Mouse (Mus musculus) lung, postnatal 0 days (tissue): ENCODE measurements at regions not wholly inside any gene's neighbourhood (a gene's known extent, or its start where the extent isn't known, plus 50 kb on each side); places are given as distances from the start of the nearest gene placed in this dataset.

Experiments
- ATAC-seq: fragments of 200-750 bp; cut with Nextera tagmentation; 2 replicates; pipeline ENCODE4 v1.8.0; 2017; ENCODE audit warnings: moderate library complexity
- DNase-seq: peaks from one replicate; pipeline ENCODE4 v3.0.0-alpha.2; 2016; ENCODE audit warnings: low spot score
- H3K27ac ChIP-seq: fragments of 300-500 bp; sonication (generic); 2 replicates; pipeline ENCODE4 v1.5.1; 2014; ENCODE audit warnings: antibody characterized with exemption, mild to moderate bottlenecking, low read length, mixed read lengths
- H3K27me3 ChIP-seq: fragments of 300-500 bp; sonication (generic); replicated peaks from 2 replicates; pipeline ENCODE4 v1.6.1; 2014; ENCODE audit warnings: low read length, mixed read lengths; ENCODE audit not compliant: insufficient read depth
- H3K36me3 ChIP-seq: fragments of 300-500 bp; sonication (generic); 2 replicates; pipeline ENCODE4 v1.6.1; 2014; ENCODE audit warnings: low read length, mixed read lengths; ENCODE audit not compliant: insufficient read depth
- H3K4me1 ChIP-seq: fragments of 300-500 bp; sonication (generic); 2 replicates; pipeline ENCODE4 v1.6.1; 2014; ENCODE audit warnings: antibody characterized with exemption, low read depth, low read length, mixed read lengths; ENCODE audit not compliant: insufficient read depth
- H3K4me2 ChIP-seq: fragments of 300-500 bp; sonication (generic); replicated peaks from 2 replicates; pipeline ENCODE4 v1.6.1; 2014; ENCODE audit warnings: low read depth, mild to moderate bottlenecking, low read length, moderate library complexity, mixed read lengths
- H3K4me3 ChIP-seq: fragments of 300-500 bp; sonication (generic); 2 replicates; pipeline ENCODE4 v1.5.1; 2014; ENCODE audit warnings: low read depth, low read length
- H3K9ac ChIP-seq: fragments of 300-500 bp; sonication (generic); replicated peaks from 2 replicates; pipeline ENCODE4 v1.6.1; 2014; ENCODE audit warnings: low read depth, mild to moderate bottlenecking
- H3K9me3 ChIP-seq: fragments of 300-500 bp; sonication (generic); 2 replicates; pipeline ENCODE4 v1.6.1; 2016; ENCODE audit warnings: low read length, mixed read lengths
- CTCF ChIP-seq: IDR thresholded peaks from 2 replicates; pipeline ENCODE4 v1.5.1; 2016; ENCODE audit warnings: antibody characterized with exemption, mild to moderate bottlenecking
- EP300 ChIP-seq: IDR thresholded peaks from 2 replicates; pipeline ENCODE4 v1.6.1; 2016; ENCODE audit warnings: antibody characterized with exemption, mild to moderate bottlenecking, control low read depth
- WGBS: fragments of 180-500 bp; shearing (Covaris S2); extraction: QIAGEN DNeasy Blood & Tissue Kit; methylation state at CpG from one replicate; pipeline ENCODE4 v1.1.7; 2014; 5-methylcytosine and 5-hydroxymethylcytosine counted together

- Histone ChIP-seq H3K9ac (no peak overlapping the region), H3K36me3 (no peaks in the 10 kb centered on the region), H3K4me3 (no peak overlapping the region), H3K27me3 (no peaks in the 10 kb centered on the region), H3K27ac (no peak overlapping the region), H3K4me2 (no peak overlapping the region), H3K4me1 (no peaks in the 10 kb centered on the region), H3K9me3 (no peaks in the 10 kb centered on the region)
- DNase-seq = peak; percentile 87
- WGBS = 29% methylated on average over 2 of the region's 2 CpGs
- ATAC-seq = peak; percentile 80
- TF ChIP-seq CTCF (no peak), EP300 (peak; percentile 74; the same call in 1 of the 2 replicates)
Observed at GRCm38 (mm10) chr10:17407854-17408606, 315.0 kb upstream of the Cited2 start.

- no peak overlapping the region for H3K4me3 ChIP-seq
- H3K27ac ChIP-seq = no peak overlapping the region
- no peak overlapping the region for H3K4me2 ChIP-seq
- no peaks in the 10 kb centered on the region for H3K27me3 ChIP-seq
- WGBS = 31% methylated on average over 1 of the region's 1 CpGs
- H3K36me3 ChIP-seq = no peaks in the 10 kb centered on the region
- ATAC-seq (no peak), DNase-seq (peak; percentile 34)
- H3K9ac ChIP-seq = no peak overlapping the region
- no peaks in the 10 kb centered on the region for H3K4me1 ChIP-seq
- no peaks in the 10 kb centered on the region for H3K9me3 ChIP-seq
- TF ChIP-seq EP300 = no peak
- no peak for TF ChIP-seq CTCF
Observed at GRCm38 (mm10) chr10:17408781-17409180, 314.2 kb upstream of the Cited2 start.

DNA sequence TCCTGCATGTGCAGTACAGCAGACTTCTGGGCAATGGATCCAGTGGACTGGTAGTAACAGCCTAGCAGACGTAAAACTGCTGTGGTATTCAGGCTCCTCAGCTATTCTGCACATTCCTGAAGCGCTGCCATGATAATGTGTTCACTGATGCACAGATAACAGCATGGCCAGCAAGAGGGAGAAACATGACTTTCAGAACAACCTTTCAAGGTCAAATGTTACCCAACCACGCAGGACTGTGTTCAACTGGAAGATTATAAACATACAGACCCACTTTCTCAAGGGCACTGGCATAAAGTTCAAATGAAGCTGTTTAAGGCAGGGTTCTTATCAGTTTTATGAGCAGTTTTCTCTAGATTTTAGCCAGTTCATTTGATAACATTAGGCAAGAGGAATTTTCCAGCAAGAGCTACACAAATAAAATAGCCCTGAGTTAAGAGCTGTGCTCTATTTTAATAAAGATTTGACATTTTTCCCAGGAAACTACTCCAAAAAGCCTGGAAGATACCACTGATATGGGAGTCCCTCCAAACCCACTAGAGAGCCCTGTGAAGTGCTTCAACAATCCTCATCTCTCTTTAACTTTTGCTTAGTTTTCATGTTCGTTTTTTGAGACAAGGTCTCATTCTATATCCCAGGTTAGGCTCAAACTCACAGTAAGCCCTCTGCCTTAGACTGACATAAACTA lies 311.6 kb upstream of the Cited2 start:
- ATAC-seq (peak; percentile 79), DNase-seq (peak; percentile 62)
- Histone ChIP-seq H3K4me3 (no peak overlapping the region), H3K4me1 (no peaks in the 10 kb centered on the region), H3K27me3 (no peaks in the 10 kb centered on the region), H3K4me2 (no peak overlapping the region), H3K9ac (no peak overlapping the region), H3K9me3 (no peaks in the 10 kb centered on the region), H3K36me3 (no peaks in the 10 kb centered on the region), H3K27ac (no peak overlapping the region)
- TF ChIP-seq CTCF (no peak), EP300 (no peak)
- WGBS = 24% methylated on average over 4 of the region's 4 CpGs

- no peak for TF ChIP-seq EP300
- TF ChIP-seq CTCF = no peak
- no peaks in the 10 kb centered on the region for H3K36me3 ChIP-seq
- WGBS = 91% methylated on average over 3 of the region's 3 CpGs
Observed at GRCm38 (mm10) chr10:17415112-17415511, 307.9 kb upstream of the Cited2 start.

DNA sequence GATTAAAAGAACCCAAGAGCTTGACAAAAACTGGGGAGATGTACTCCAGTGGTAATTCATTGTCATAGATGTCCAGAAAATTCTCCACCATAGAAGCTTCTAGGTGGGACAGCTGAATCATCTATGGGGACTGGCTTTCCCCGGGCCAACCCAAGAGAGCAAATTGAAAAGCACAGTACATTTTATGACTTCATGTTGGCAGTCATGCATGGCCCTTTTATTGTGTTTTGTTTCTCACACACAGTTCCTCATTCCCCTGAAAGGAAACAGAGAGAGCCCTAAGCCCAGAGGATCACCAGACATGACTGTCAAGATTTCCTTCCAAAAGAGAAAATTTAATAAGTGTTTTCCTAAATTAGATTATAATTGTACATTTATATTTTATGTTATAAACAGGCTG lies 306.9 kb upstream of the Cited2 start:
- no peaks in the 10 kb centered on the region for H3K36me3 ChIP-seq
- 75% methylated on average over 1 of the region's 1 CpGs for WGBS
- no peaks in the 10 kb centered on the region for H3K9me3 ChIP-seq

More at GRCm38 (mm10) chr10:17415112-17415511, 307.9 kb upstream of the Cited2 start:
- no peak overlapping the region for H3K27ac ChIP-seq
- no peak overlapping the region for H3K9ac ChIP-seq
- ATAC-seq (no peak), DNase-seq (no peak)
- no peaks in the 10 kb centered on the region for H3K27me3 ChIP-seq
- no peak overlapping the region for H3K4me3 ChIP-seq
- H3K4me1 ChIP-seq = no peaks in the 10 kb centered on the region
- no peak overlapping the region for H3K4me2 ChIP-seq
- no peaks in the 10 kb centered on the region for H3K9me3 ChIP-seq

DNA sequence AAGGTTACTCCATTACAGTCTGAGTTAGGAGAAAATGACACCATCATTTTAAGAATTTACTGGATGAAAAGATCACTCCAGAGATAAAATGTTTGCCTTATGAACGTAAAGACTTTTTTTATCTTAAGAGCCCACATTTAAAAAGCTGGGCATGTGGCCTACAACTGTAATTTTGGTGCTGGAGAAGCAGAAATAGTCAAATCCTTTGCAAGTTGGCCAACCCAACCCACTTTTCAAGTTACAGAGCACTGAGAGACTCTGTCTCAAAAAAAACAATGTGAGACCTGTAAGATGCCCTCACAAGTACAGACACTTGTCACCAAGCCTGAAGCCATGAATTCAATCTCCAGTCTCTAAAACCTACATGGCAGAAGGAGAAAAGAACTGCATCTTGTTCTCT lies 305.6 kb upstream of the Cited2 start:
- ATAC-seq (no peak), DNase-seq (no peak)
- Histone ChIP-seq H3K27me3 (no peaks in the 10 kb centered on the region), H3K27ac (no peak overlapping the region), H3K4me3 (no peak overlapping the region), H3K4me1 (no peaks in the 10 kb centered on the region), H3K9ac (no peak overlapping the region), H3K4me2 (no peak overlapping the region), H3K36me3 (no peaks in the 10 kb centered on the region), H3K9me3 (no peaks in the 10 kb centered on the region)
- TF ChIP-seq CTCF = no peak
- no peak for TF ChIP-seq EP300
- WGBS = 46% methylated on average over 1 of the region's 1 CpGs

More for the DNA sequence above, 306.9 kb upstream of the Cited2 start:
- Histone ChIP-seq H3K9ac (no peak overlapping the region), H3K27me3 (no peaks in the 10 kb centered on the region), H3K27ac (no peak overlapping the region), H3K4me1 (no peaks in the 10 kb centered on the region), H3K4me3 (no peak overlapping the region), H3K4me2 (no peak overlapping the region)
- no peak for DNase-seq
- no peak for ATAC-seq
- TF ChIP-seq CTCF (no peak), EP300 (no peak)
